Mouse (Mus musculus) kidney, postnatal 4 days (tissue): ENCODE data around the gene Usp2.
A peak's percentile ranks its signal among the peaks of the same experiment; 100 is the strongest.

Experiments
- DNase-seq, 2 experiments: peaks; one replicate each; pipeline ENCODE4 v3.0.0; 2021; ENCODE audit warnings: mixed read lengths in 2 of 2

Gene Usp2

GRCm38 (mm10) chr9:44066785-44067225, at the start of gene Usp2:
Gene Usp2 (plus strand): TSS chr9:44067021.
- peak; percentile 99 for DNase-seq

- DNase-seq: no peak
These were observed 49.0 kb upstream of the Usp2 start for GRCm38 (mm10) chr9:44017846-44018245.

GRCm38 (mm10) chr9:44020001-44020400, 46.8 kb upstream of the Usp2 start:
- DNase-seq: no peak

- no peak for DNase-seq
These were observed 44.5 kb upstream of the Usp2 start for GRCm38 (mm10) chr9:44022100-44022847.

GRCm38 (mm10) chr9:44024096-44024495, 42.7 kb upstream of the Usp2 start:
- DNase-seq: no peak

GRCm38 (mm10) chr9:44029580-44030236, 37.1 kb upstream of the Usp2 start:
- peak; percentile 20 to 34 for DNase-seq

GRCm38 (mm10) chr9:44030646-44031045, 36.2 kb upstream of the Usp2 start:
- no peak for DNase-seq

GRCm38 (mm10) chr9:44031079-44031478, 35.7 kb upstream of the Usp2 start:
- DNase-seq: no peak

GRCm38 (mm10) chr9:44031946-44032345, 34.9 kb upstream of the Usp2 start:
- DNase-seq: no peak

GRCm38 (mm10) chr9:44033317-44033716, 33.5 kb upstream of the Usp2 start:
- no peak for DNase-seq

GRCm38 (mm10) chr9:44033957-44034727, 32.7 kb upstream of the Usp2 start:
- no peak for DNase-seq

GRCm38 (mm10) chr9:44037106-44037505, 29.7 kb upstream of the Usp2 start:
- no peak for DNase-seq

- DNase-seq: no peak
These were observed 25.1 kb upstream of the Usp2 start for GRCm38 (mm10) chr9:44041511-44042395.

GRCm38 (mm10) chr9:44042396-44042680, 24.5 kb upstream of the Usp2 start:
- DNase-seq: no peak

- peak; percentile 53 to 69 for DNase-seq
These were observed 23.7 kb upstream of the Usp2 start, which contains the start of gene Thy1 for GRCm38 (mm10) chr9:44042836-44043707. Gene Thy1 (plus strand): TSS chr9:44043384.

GRCm38 (mm10) chr9:44043708-44044425, 23.0 kb upstream of the Usp2 start:
- DNase-seq: peak; percentile 30 to 32

GRCm38 (mm10) chr9:44044426-44045157, 22.2 kb upstream of the Usp2 start:
- no peak for DNase-seq

- no peak for DNase-seq
These were observed 21.5 kb upstream of the Usp2 start for GRCm38 (mm10) chr9:44045158-44045883.

- no peak for DNase-seq
These were observed 20.9 kb upstream of the Usp2 start for GRCm38 (mm10) chr9:44045884-44046272.
